Mouse (Mus musculus) liver, embryonic 16.5 days (tissue): Measurements from ENCODE around the gene Gm10376. TPM values are rescaled to one million over a fixed set of nuclear protein-coding genes. Genes with fewer than 3 reads are reported as not detected.
"Not testable (repeated sequence)": the region's sequence is repeated elsewhere in the genome, so short reads cannot be mapped to it uniquely, and the experiment has no call there.

Experiments used
- ATAC-seq: fragments of 200-750 bp; cut with Nextera tagmentation; 2 replicates; pipeline ENCODE4 v1.8.0; 2017; ENCODE audit warnings: low read depth, mild to moderate bottlenecking, moderate number of reproducible peaks, moderate library complexity
- H3K27ac ChIP-seq: fragments of 300-500 bp; sonication (generic); 2 replicates; pipeline ENCODE4 v1.5.1; 2014; ENCODE audit warnings: mild to moderate bottlenecking, low read length
- H3K27me3 ChIP-seq: fragments of 300-500 bp; sonication (generic); 2 replicates; pipeline ENCODE4 v1.6.1; 2014; ENCODE audit warnings: low read depth, low read length, mixed read lengths; ENCODE audit not compliant: control insufficient read depth, insufficient read depth
- H3K36me3 ChIP-seq: fragments of 300-500 bp; sonication (generic); 2 replicates; pipeline ENCODE4 v1.6.1; 2014; ENCODE audit warnings: mild to moderate bottlenecking; ENCODE audit not compliant: control insufficient read depth, insufficient read depth
- H3K4me1 ChIP-seq: fragments of 300-500 bp; sonication (generic); 2 replicates; pipeline ENCODE4 v1.6.1; 2014; ENCODE audit warnings: low read depth, low read length, mixed read lengths; ENCODE audit not compliant: control insufficient read depth
- H3K4me2 ChIP-seq: fragments of 300-500 bp; sonication (generic); 2 replicates; pipeline ENCODE4 v1.6.1; 2014; ENCODE audit warnings: low read depth, low read length, mixed read lengths
- H3K4me3 ChIP-seq: fragments of 300-500 bp; sonication (generic); 2 replicates; pipeline ENCODE4 v1.5.1; 2014; ENCODE audit warnings: low read depth, mild to moderate bottlenecking, low read length
- H3K9ac ChIP-seq: fragments of 300-500 bp; sonication (generic); 2 replicates; pipeline ENCODE4 v1.6.1; 2014; ENCODE audit warnings: low read depth, low read length
- H3K9me3 ChIP-seq: fragments of 300-500 bp; sonication (generic); replicated peaks from 2 replicates; pipeline ENCODE4 v1.6.1; 2016; ENCODE audit warnings: low read length; ENCODE audit not compliant: control insufficient read depth
- WGBS: fragments of 180-500 bp; shearing (Covaris S2); extraction: QIAGEN DNeasy Blood & Tissue Kit; methylation state at CpG from one replicate; pipeline ENCODE4 v1.1.7; 2014; ENCODE audit not compliant: insufficient replicate concordance; 5-methylcytosine and 5-hydroxymethylcytosine counted together
- polyA plus RNA-seq: library from polyadenylated mRNA; unstranded; fragments of >200 nt; fragmentation: Nextera tagmentation; extraction: Ambion mirVana; gene quantifications from 2 replicates; pipeline ENCODE4 v1.2.1, GENCODE M21; 2015

Gene Gm10376
- not detected in 2 replicates for polyA plus RNA-seq

DNA sequence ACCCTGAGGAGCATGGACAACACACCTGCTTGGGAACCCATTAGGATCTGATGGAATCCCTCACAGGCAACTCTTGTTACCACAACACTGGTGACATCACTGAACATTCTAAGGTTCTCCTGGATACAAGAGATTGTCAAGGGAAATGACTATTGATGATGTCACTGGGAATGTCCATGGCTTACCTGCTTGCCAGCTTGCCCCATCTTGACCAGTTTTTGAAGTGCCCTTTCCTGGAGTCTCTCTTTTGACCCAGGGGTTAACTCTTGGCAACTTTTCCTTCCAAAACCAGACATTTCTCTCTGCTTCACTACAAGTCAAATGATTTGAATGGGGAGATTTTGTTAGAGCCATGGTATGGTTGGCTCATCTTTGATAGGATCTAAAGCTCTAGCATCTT, at the start of gene Gm10376:
TSS of gene Gm10376 (minus strand) at position 101 of the 400 bp plus-strand sequence.
- H3K9me3 ChIP-seq, ATAC-seq, H3K36me3 ChIP-seq, H3K4me1 ChIP-seq, H3K4me2 ChIP-seq, H3K27ac ChIP-seq, H3K4me3 ChIP-seq, H3K9ac ChIP-seq, H3K27me3 ChIP-seq: not testable (repeated sequence)

- H3K4me1 ChIP-seq, H3K4me2 ChIP-seq, H3K27me3 ChIP-seq, H3K27ac ChIP-seq, H3K9me3 ChIP-seq, H3K4me3 ChIP-seq, ATAC-seq, H3K36me3 ChIP-seq, H3K9ac ChIP-seq: not testable (repeated sequence)
- 43% methylated on average over 4 of the region's 4 CpGs for WGBS
Observed at GRCm38 (mm10) chr14:43060179-43060578, 44.8 kb upstream of the Gm10376 start.

DNA sequence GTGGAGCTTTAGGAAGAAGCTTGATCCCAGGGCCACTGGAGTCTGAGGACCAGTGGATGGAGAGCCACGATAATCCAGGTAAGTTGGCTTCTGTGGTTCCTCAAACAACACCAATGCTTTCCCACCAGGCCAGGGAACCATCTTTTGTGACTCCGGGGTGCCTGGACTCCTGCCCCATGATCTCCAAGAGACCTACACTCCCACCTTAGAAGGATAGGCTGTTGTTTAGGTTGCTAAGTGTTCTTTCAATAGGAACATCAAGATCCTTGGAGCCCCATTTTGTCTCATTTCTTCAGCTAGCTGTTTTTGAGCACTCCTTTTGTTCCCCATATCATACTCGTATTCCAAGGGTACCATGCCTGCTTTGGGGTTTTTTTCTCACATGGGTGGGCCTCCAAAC, 42.6 kb upstream of the Gm10376 start:
- not testable (repeated sequence) for H3K27ac ChIP-seq, ATAC-seq, H3K9ac ChIP-seq, H3K4me3 ChIP-seq, H3K4me1 ChIP-seq, H3K27me3 ChIP-seq, H3K4me2 ChIP-seq, H3K9me3 ChIP-seq, H3K36me3 ChIP-seq
- 54% methylated on average over 3 of the region's 3 CpGs for WGBS

GRCm38 (mm10) chr14:42993524-42993923, 21.9 kb downstream of the Gm10376 start, which contains the start of gene Gm8082:
TSS of gene Gm8082 (minus strand) at chr14:42993624.
- not testable (repeated sequence) for H3K9ac ChIP-seq, H3K4me3 ChIP-seq, H3K9me3 ChIP-seq, H3K4me2 ChIP-seq, ATAC-seq, H3K27me3 ChIP-seq, H3K36me3 ChIP-seq, H3K27ac ChIP-seq, H3K4me1 ChIP-seq
- no CpG with 5 or more reads among the region's 1 CpGs for WGBS

Other genes starting within 250 kb of the Gm10376 start
- gene Gm3015, start 246.8 kb downstream of the Gm10376 start, polyA plus RNA-seq: not detected in 2 replicates
- gene Gm10377, start 217.6 kb downstream of the Gm10376 start, polyA plus RNA-seq: not detected in 2 replicates
- not detected in 2 replicates for gene Gm21977, start 162.2 kb downstream of the Gm10376 start, polyA plus RNA-seq
- gene Gm8082, start 22.0 kb downstream of the Gm10376 start, polyA plus RNA-seq: not detected in 2 replicates
- not detected in 2 replicates for gene Gm8094, start 61.0 kb upstream of the Gm10376 start, polyA plus RNA-seq
- gene Gm8104, start 85.0 kb upstream of the Gm10376 start, polyA plus RNA-seq: not detected in 2 replicates
- not detected in 2 replicates for gene Gm7233, start 164.2 kb upstream of the Gm10376 start, polyA plus RNA-seq
- gene Gm8122, start 219.7 kb upstream of the Gm10376 start, polyA plus RNA-seq: not detected in 2 replicates
- gene Gm8126, start 243.0 kb upstream of the Gm10376 start, polyA plus RNA-seq: not detected in 2 replicates